Mouse (Mus musculus): ENCODE results near the gene Fnbp1. TPM values are rescaled to one million over a fixed set of nuclear protein-coding genes. Genes with fewer than 3 reads are reported as not detected.

The Fnbp1 gene
- polyA plus RNA-seq, 1 experiment from 2014 or later: 7.9 TPM

DNA sequence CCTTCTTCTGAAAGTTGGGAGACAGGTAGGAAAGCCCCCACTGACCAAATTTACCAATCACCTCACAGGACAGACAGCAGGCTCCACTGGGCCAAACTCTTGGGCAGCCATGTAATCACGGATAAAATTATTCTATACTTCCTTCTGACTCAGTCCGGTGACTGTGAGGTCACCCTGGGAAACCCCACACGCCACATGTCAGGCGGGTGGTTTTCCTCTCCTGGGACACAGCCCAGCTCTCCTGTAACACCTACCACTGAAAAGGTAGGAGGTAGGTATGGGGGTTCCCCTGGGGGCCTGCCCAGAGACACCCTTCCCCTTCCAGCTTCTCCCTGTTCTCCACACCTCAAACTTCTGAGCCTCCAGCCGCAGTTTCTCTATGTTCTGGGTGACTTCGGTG, 105.0 kb downstream of the Fnbp1 start:
- DNase-seq (ENCODE audit: low spot score) (no peak), ATAC-seq (no peak)
- H3K9ac ChIP-seq (ENCODE audit: low read length): no peak overlapping the region
- 92% methylated on average over 6 of the region's 6 CpGs for WGBS
- H3K4me1 ChIP-seq (ENCODE audit: control insufficient read depth, insufficient read depth, low read length): no peaks in the 10 kb centered on the region
- no peak overlapping the region for H3K4me3 ChIP-seq (ENCODE audit: low read depth, low read length)
- H3K9me3 ChIP-seq (replicated peaks; ENCODE audit: control insufficient read depth, low read length): no peaks in the 10 kb centered on the region
- H3K27ac ChIP-seq (ENCODE audit: low read depth, low read length): no peak overlapping the region
- H3K27me3 ChIP-seq (replicated peaks; ENCODE audit: control insufficient read depth, insufficient read depth, low read length): no peaks in the 10 kb centered on the region
- peaks cover 29% of the 10 kb centered on the region for H3K36me3 ChIP-seq (ENCODE audit: control insufficient read depth, insufficient read depth, low read length)
- H3K4me2 ChIP-seq (ENCODE audit: low read length): no peak overlapping the region

DNA sequence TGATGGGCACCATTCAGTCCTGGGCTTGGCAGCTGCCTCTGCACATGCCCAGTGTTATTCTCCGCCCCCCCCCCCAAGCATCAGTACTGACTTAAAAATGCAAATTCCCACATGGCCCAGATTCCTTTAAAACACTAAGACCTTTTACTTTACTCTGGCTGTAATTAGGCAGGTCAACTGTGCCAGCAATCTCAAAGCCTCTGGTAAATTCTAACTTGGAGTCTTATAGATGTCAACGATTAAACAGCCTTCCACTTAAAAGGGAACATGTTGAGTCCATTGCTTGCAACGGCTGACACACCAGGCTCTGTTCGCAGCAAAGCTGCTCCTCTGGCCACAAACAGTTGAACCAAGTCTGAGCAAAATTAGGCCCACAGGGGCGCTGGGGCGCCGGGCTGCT, 109.8 kb downstream of the Fnbp1 start:
- Histone ChIP-seq H3K4me2 (ENCODE audit: low read length) (no peak overlapping the region), H3K27ac (ENCODE audit: low read depth, low read length) (no peak overlapping the region), H3K36me3 (ENCODE audit: control insufficient read depth, insufficient read depth, low read length) (peaks cover 31% of the 10 kb centered on the region), H3K27me3 (replicated peaks; ENCODE audit: control insufficient read depth, insufficient read depth, low read length) (no peaks in the 10 kb centered on the region), H3K9me3 (replicated peaks; ENCODE audit: control insufficient read depth, low read length) (no peaks in the 10 kb centered on the region), H3K4me3 (ENCODE audit: low read depth, low read length) (no peak overlapping the region), H3K9ac (ENCODE audit: low read length) (no peak overlapping the region), H3K4me1 (ENCODE audit: control insufficient read depth, insufficient read depth, low read length) (no peaks in the 10 kb centered on the region)
- ATAC-seq: no peak
- WGBS: 84% methylated on average over 7 of the region's 7 CpGs
- DNase-seq (ENCODE audit: low spot score): peak; percentile 13

DNA sequence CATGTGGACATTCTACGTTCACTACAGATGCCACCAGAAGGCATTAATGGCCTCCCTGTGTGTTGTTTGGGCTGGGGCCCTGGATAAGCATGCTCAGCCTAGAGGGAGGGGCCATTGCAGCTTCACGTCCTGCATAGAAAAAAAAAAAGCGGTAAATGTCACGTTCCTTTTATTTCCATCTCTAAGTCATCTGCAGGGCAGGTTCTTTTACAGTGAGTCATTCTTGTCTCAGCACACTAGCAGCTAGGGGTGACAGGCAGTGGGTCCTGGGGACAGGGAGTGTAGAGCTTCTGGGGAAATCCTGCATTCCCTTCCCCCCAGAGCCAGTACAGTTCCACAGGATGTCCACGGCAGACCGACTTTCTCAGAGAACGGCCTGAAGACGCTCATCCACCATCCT, 115.2 kb downstream of the Fnbp1 start:
- H3K4me1 ChIP-seq (ENCODE audit: control insufficient read depth, insufficient read depth, low read length): no peaks in the 10 kb centered on the region
- no peak for ATAC-seq
- no peak overlapping the region for H3K27ac ChIP-seq (ENCODE audit: low read depth, low read length)
- H3K4me3 ChIP-seq (ENCODE audit: low read depth, low read length): no peak overlapping the region
- no peak for DNase-seq (ENCODE audit: low spot score)
- WGBS: 80% methylated on average over 8 of the region's 8 CpGs
- no peak overlapping the region for H3K9ac ChIP-seq (ENCODE audit: low read length)
- H3K27me3 ChIP-seq (replicated peaks; ENCODE audit: control insufficient read depth, insufficient read depth, low read length): no peaks in the 10 kb centered on the region
- peaks cover 18% of the 10 kb centered on the region; the same call in 1 of the 2 replicates for H3K36me3 ChIP-seq (ENCODE audit: control insufficient read depth, insufficient read depth, low read length)
- H3K4me2 ChIP-seq (ENCODE audit: low read length): no peak overlapping the region
- no peaks in the 10 kb centered on the region for H3K9me3 ChIP-seq (replicated peaks; ENCODE audit: control insufficient read depth, low read length)

DNA sequence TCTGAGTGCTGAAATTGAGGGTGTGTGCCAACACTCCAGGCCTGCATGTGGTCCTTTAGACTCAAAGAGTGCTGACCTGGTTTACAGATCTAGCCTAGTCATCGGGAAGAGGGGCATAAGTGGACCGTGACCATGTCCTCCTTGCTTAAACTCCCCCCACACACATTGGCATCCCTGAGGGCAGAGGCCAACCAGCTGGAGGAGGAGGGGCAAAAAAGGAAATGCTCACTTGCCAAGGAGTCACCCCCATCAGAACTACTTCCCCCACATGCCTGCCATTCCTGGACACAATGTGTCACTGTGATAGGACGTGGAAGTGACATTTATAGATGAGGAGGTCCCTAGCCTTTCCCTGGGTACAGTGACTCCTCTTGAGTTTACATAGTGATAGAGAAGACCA, 116.3 kb downstream of the Fnbp1 start:
- 91% methylated on average over 3 of the region's 3 CpGs for WGBS
- Histone ChIP-seq H3K9ac (ENCODE audit: low read length) (no peak overlapping the region), H3K4me1 (ENCODE audit: control insufficient read depth, insufficient read depth, low read length) (no peaks in the 10 kb centered on the region), H3K36me3 (ENCODE audit: control insufficient read depth, insufficient read depth, low read length) (peaks cover 29% of the 10 kb centered on the region), H3K4me3 (ENCODE audit: low read depth, low read length) (no peak overlapping the region), H3K27ac (ENCODE audit: low read depth, low read length) (no peak overlapping the region), H3K27me3 (replicated peaks; ENCODE audit: control insufficient read depth, insufficient read depth, low read length) (no peaks in the 10 kb centered on the region), H3K4me2 (ENCODE audit: low read length) (no peak overlapping the region), H3K9me3 (replicated peaks; ENCODE audit: control insufficient read depth, low read length) (no peaks in the 10 kb centered on the region)
- DNase-seq (ENCODE audit: low spot score) (no peak), ATAC-seq (no peak)

DNA sequence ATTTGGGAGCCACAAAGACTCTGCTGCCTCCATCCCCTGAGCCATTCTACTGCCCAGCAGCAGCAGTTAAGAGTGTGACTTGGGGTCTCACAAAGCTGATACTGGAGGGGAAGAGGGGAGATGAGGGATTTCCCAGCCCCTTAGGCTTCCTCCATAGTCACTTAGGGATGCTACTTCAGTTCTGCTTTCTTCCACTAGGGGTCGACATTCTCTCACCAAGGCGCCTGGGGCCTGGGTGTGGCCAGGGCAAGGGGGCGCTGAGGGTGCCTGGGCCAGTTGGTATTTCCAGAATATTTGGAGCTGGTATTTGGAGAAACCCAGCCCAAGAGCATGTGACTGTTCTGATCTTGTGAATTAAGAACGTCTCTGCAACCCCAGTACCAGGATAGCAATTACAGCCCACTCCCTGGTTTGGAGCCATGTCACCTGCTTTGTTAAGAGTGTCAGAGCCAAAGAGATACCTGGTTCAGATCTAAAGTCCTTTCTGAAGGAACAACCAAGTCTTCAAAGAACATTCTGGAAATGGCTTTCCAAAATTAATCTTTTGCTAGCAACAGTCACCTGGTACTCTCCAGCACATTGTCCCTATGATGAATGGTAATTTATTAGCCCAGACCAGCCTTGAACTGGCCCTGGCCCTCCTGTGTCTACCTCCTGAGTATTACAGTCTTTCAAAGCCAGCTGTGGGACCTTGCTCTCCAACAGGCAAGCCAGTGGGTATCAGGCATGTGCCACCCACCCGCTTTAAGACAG, 117.0 kb downstream of the Fnbp1 start:
- ATAC-seq: peak; percentile 46; the same call in 1 of the 2 replicates
- Histone ChIP-seq H3K27me3 (replicated peaks; ENCODE audit: control insufficient read depth, insufficient read depth, low read length) (no peaks in the 10 kb centered on the region), H3K4me1 (ENCODE audit: control insufficient read depth, insufficient read depth, low read length) (no peaks in the 10 kb centered on the region), H3K4me2 (ENCODE audit: low read length) (no peak overlapping the region), H3K9ac (ENCODE audit: low read length) (no peak overlapping the region), H3K36me3 (ENCODE audit: control insufficient read depth, insufficient read depth, low read length) (peaks cover 36% of the 10 kb centered on the region), H3K9me3 (replicated peaks; ENCODE audit: control insufficient read depth, low read length) (no peaks in the 10 kb centered on the region), H3K4me3 (ENCODE audit: low read depth, low read length) (no peak overlapping the region), H3K27ac (ENCODE audit: low read depth, low read length) (no peak overlapping the region)
- 25% methylated on average over 5 of the region's 5 CpGs for WGBS
- DNase-seq (ENCODE audit: low spot score): peak; percentile 70

DNA sequence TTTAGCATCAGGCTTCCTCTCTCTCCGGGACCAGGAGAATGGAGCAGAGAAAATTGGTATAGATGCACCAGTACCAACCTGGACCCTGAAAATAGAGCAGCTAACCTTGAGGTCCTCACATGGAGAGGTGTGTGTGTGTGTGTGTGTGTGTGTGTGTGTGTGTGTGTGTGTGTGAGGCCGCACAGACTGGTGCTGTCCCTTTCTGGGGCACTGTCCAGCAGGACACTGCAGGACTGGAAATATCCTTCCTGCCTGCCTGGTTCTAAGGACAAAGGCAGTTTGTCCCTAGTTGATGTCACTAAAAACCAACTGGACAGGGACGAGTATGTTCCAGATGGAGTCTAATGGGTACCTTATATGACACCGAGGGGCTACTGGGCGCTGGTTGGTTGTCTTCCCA, 117.9 kb downstream of the Fnbp1 start:
- ATAC-seq (no peak), DNase-seq (ENCODE audit: low spot score) (no peak)
- H3K9me3 ChIP-seq (replicated peaks; ENCODE audit: control insufficient read depth, low read length): no peaks in the 10 kb centered on the region
- no peaks in the 10 kb centered on the region for H3K4me1 ChIP-seq (ENCODE audit: control insufficient read depth, insufficient read depth, low read length)
- no peak overlapping the region for H3K27ac ChIP-seq (ENCODE audit: low read depth, low read length)
- no peak overlapping the region for H3K9ac ChIP-seq (ENCODE audit: low read length)
- H3K4me2 ChIP-seq (ENCODE audit: low read length): no peak overlapping the region
- H3K27me3 ChIP-seq (replicated peaks; ENCODE audit: control insufficient read depth, insufficient read depth, low read length): no peaks in the 10 kb centered on the region
- H3K36me3 ChIP-seq (ENCODE audit: control insufficient read depth, insufficient read depth, low read length): peaks cover 39% of the 10 kb centered on the region
- 79% methylated on average over 5 of the region's 5 CpGs for WGBS
- no peak overlapping the region for H3K4me3 ChIP-seq (ENCODE audit: low read depth, low read length)

DNA sequence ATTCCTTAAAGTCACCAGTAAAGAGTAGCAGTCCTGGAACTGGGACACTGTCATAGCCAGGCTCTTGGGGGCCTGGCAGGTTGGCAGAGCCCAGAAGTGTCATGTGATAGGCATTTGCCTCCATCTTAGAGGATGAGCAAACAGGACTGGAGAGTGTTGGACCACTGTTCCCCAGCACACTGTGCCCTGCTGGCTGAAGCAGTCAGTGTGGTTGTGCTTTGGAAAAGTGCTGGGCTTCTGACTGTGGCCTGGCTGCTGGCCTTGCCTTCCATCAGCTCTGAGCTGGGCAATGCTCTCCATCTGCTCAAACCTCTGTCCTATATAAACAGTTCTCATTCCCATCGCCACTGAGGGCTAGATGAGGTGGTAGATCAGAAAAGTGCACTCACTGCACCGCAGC, 121.6 kb downstream of the Fnbp1 start:
- Histone ChIP-seq H3K9me3 (replicated peaks; ENCODE audit: control insufficient read depth, low read length) (no peaks in the 10 kb centered on the region), H3K36me3 (ENCODE audit: control insufficient read depth, insufficient read depth, low read length) (peaks cover 56% of the 10 kb centered on the region), H3K9ac (ENCODE audit: low read length) (no peak overlapping the region), H3K4me3 (ENCODE audit: low read depth, low read length) (no peak overlapping the region), H3K27me3 (replicated peaks; ENCODE audit: control insufficient read depth, insufficient read depth, low read length) (no peaks in the 10 kb centered on the region), H3K4me1 (ENCODE audit: control insufficient read depth, insufficient read depth, low read length) (no peaks in the 10 kb centered on the region), H3K4me2 (ENCODE audit: low read length) (no peak overlapping the region), H3K27ac (ENCODE audit: low read depth, low read length) (no peak overlapping the region)
- DNase-seq (ENCODE audit: low spot score) (no peak), ATAC-seq (no peak)
- WGBS: 95% methylated on average over 2 of the region's 2 CpGs

DNA sequence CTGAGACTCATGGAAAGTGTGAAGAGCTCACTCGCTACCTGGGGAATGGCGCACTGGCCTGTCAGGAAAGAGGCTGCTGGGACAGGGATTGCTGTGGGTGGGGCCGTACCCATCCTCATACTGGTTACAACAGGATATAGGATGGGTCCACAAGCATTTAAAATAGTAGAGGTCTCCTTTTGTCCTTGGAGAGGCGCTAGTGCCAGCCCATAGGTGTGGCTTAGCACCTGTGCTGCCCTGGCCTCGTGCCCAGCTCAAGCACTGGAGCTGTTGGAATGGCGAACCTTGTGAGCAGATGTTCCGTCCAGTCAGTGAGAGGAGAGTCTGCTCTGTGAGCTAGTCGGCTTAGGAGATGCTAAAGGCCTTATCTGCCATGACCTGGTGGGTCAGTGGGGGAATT, 122.8 kb downstream of the Fnbp1 start:
- DNase-seq (ENCODE audit: low spot score) (no peak), ATAC-seq (no peak)
- Histone ChIP-seq H3K27ac (ENCODE audit: low read depth, low read length) (no peak overlapping the region), H3K4me1 (ENCODE audit: control insufficient read depth, insufficient read depth, low read length) (no peaks in the 10 kb centered on the region), H3K9me3 (replicated peaks; ENCODE audit: control insufficient read depth, low read length) (no peaks in the 10 kb centered on the region), H3K27me3 (replicated peaks; ENCODE audit: control insufficient read depth, insufficient read depth, low read length) (no peaks in the 10 kb centered on the region), H3K4me3 (ENCODE audit: low read depth, low read length) (no peak overlapping the region), H3K4me2 (ENCODE audit: low read length) (no peak overlapping the region), H3K9ac (ENCODE audit: low read length) (no peak overlapping the region), H3K36me3 (ENCODE audit: control insufficient read depth, insufficient read depth, low read length) (peaks cover 56% of the 10 kb centered on the region)
- 83% methylated on average over 8 of the region's 8 CpGs for WGBS

DNA sequence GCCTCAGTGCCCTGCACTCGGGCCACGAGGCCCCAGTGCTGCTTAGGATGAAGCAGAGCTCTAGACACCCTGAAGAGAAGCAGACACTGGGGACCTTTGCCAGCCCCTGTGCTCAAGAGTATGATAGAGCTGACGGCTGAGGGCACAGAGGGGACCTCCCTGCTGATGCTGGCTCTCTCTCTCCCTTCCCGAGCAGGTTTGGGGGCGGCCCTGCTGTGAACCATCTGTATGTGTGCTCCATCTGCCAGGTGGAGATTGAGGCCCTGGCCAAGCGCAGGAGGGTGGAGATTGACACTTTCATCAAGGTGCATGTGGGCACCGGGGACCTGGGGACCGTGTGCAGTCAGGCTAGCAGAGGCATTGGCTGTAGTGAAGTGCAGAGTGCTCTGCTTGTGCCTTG, 123.3 kb downstream of the Fnbp1 start:
- whole genome bisulfite sequencing: 84% methylated on average over 8 of the region's 8 CpGs
- no peak overlapping the region for H3K9ac ChIP-seq (ENCODE audit: low read length)
- H3K27ac ChIP-seq (ENCODE audit: low read depth, low read length): no peak overlapping the region
- no peak for DNase-seq (ENCODE audit: low spot score)
- H3K4me3 ChIP-seq (ENCODE audit: low read depth, low read length): no peak overlapping the region
- H3K4me2 ChIP-seq (ENCODE audit: low read length): no peak overlapping the region
- no peaks in the 10 kb centered on the region for H3K27me3 ChIP-seq (replicated peaks; ENCODE audit: control insufficient read depth, insufficient read depth, low read length)
- H3K36me3 ChIP-seq (ENCODE audit: control insufficient read depth, insufficient read depth, low read length): peaks cover 56% of the 10 kb centered on the region
- H3K9me3 ChIP-seq (replicated peaks; ENCODE audit: control insufficient read depth, low read length): no peaks in the 10 kb centered on the region
- H3K4me1 ChIP-seq (ENCODE audit: control insufficient read depth, insufficient read depth, low read length): no peaks in the 10 kb centered on the region
- no peak for ATAC-seq

All from forebrain, embryonic 14.5 days (tissue).